Mouse (Mus musculus) liver, adult 10 weeks (tissue): ENCODE results near the gene Phactr4. TPM values are rescaled to one million over a fixed set of nuclear protein-coding genes. Genes with fewer than 3 reads are reported as not detected.

Experiments
- polyA plus RNA-seq: library from polyadenylated mRNA; stranded (reverse); fragments of 350-450 nt; fragmentation: Illumina TruSeq; extraction: RNeasy Lipid Tissue Mini Kit (QIAGEN cat#74804); gene quantifications from one replicate; pipeline ENCODE4 v1.2.3, GENCODE M21; 2014; ENCODE audit warnings: low read depth, low replicate concordance

Phactr4 gene
- polyA plus RNA-seq, result 13.0 TPM

DNA sequence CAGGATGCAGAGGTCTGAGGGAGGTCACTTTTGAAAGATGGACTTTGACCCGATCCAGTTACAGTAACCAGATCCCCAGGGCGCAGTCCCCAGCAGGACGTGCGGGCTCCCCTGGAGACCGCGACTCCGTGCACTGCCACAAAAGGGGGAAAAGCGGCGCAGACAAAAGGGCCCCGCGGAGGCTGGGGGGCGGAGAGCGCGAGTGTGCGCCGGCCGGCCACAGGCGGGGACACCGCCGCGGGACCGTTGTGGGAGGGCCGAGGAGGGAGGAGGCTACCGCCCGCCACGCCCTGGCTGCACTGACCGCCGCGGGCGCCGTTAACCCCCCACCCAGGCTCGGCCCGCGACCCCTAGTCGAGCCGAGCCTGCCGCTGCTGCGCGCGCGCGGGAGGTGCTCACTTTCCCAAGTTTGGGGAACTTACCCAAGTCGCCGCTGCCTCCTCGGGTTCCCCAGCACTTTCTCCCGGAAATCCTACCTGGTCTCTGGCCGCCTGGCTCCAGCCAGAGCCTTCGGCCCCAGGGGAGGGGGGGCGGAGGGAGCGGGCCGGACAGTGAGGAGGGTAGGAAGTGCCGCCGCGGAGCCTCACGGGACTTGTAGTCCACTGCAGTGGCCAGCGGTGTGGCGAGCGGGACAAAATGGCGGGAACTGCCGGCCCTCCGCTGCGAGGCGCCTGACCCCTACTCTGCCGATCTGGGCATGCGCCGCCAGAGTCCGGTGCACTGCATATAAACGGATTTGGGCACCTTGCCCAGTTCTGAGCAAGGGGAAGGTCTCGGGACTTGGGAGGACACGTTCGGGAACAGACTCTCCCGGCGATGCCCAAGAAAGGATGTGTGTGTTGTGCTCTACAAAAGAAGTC lies at the start of gene Phactr4:
Gene Phactr4, minus strand, starts transcription at position 567 of the 860 bp plus-strand sequence.

GRCm38 (mm10) chr4:132463430-132464254 lies 41.4 kb upstream of the Phactr4 start, which contains the start of gene Med18:
Gene Med18 (minus strand): TSS chr4:132463921.

DNA sequence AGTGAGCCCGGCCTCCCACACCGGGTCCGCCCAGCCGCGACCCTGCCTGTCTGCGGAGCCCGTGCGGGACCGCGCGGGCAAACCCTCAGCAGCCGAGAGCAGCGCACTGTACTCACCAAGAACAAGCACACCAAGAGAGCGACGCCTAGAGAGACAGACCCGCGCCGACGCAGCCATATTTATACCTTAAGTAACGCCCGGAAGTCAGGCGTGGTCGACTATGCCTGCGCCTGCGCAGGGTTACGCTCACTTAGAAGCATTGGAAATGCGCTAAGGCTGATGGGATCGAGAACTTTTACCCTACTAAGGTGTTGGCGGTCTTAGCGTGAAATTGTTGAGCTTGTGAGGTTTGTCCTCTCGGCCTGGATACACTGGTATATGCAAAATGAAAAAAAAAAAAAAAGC lies 68.8 kb downstream of the Phactr4 start, which contains the start of gene Rcc1:
Gene Rcc1, minus strand, starts transcription at position 125 of the 405 bp plus-strand sequence.

DNA sequence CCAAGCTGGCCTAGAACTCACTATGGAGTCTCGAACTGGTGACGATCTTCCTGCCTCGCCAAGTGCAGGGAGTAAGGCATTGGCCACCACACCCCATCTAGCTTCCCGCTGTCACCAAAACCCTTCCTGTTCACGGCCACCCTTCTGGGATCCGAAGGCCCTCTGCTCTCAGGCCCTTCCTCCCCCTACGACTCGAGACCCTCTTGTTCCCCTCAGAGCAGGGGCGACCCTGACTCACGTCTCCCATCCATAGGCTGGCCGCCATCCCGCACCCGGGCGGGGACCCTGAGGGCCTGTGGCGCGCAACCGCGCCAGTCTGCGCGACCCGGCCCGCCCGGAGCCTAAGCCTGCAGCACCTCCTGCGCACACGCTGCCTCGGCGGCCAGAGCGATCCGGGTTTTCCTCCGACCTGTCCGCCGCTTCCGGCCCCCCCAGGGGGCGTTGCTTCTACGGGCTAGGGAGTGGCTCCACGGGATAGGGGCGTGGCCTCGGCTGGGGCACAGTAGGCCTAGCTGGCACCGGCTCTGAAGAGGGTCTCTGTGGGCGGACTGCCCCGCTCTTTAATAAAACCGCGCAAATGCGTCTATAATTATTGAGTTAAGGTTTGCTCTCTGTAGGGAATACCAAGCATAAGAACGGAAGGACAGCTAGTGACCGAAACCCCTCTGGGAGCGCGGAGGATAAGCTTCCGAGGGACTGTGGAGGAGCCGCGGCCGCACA lies 93.0 kb downstream of the Phactr4 start, which contains the start of gene Trnau1ap:
Gene Trnau1ap, minus strand, starts transcription at position 424 of the 720 bp plus-strand sequence.

Other genes starting within 250 kb of the Phactr4 start
- 26.6 TPM for gene Ythdf2, start 210.2 kb downstream of the Phactr4 start, polyA plus RNA-seq
- gene Gmeb1, start 160.9 kb downstream of the Phactr4 start, polyA plus RNA-seq, result 2.3 TPM
- gene Taf12, start 148.1 kb downstream of the Phactr4 start, polyA plus RNA-seq, result 9.1 TPM
- not detected for gene Rab42, start 119.1 kb downstream of the Phactr4 start, polyA plus RNA-seq
- gene Trnau1ap, start 93.0 kb downstream of the Phactr4 start, polyA plus RNA-seq, result 9.3 TPM
- 1.3 TPM for gene Rcc1, start 68.9 kb downstream of the Phactr4 start, polyA plus RNA-seq
- 0.85 TPM for gene Med18, start 41.4 kb upstream of the Phactr4 start, polyA plus RNA-seq
- gene Sesn2, start 88.0 kb upstream of the Phactr4 start, polyA plus RNA-seq, result 0.58 TPM
- 61.3 TPM for gene Atpif1, start 111.2 kb upstream of the Phactr4 start, polyA plus RNA-seq
- 68.5 TPM for gene Dnajc8, start 113.1 kb upstream of the Phactr4 start, polyA plus RNA-seq
- 0.19 TPM for gene Ptafr, start 141.6 kb upstream of the Phactr4 start, polyA plus RNA-seq
- 9.5 TPM for gene Eya3, start 216.5 kb upstream of the Phactr4 start, polyA plus RNA-seq